Mouse (Mus musculus) right cerebral cortex, adult 2 months (tissue): ENCODE measurements around the gene Tkt.
"Not testable (repeated sequence)": the region's sequence is repeated elsewhere in the genome, so short reads cannot be mapped to it uniquely, and the experiment has no call there.

Experiments used
- DNase-seq, 2 experiments: peaks; one replicate each; pipeline ENCODE4 v3.0.0; 2021 to 2022; ENCODE audit warnings: low spot score in 2 of 2

Gene Tkt

DNA sequence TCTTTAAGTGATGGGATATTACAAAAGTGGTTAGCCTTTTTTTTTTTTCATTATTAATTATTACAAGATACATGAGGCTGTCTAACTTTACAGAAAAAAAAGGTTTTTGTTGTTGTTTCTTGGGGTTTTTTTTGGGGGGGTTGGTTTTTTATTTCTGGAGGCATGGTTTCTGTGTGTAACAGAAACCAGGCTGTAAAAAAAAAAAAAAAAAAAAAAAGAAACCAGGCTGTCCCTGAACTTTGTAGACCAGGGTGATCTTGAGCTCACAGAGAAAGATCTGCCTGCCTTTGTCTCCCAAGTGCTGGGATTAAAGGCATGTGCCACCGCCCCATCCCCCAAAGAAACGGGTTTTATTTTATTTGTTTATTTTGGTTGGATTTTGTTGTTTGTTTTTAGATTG, 3.8 kb downstream of the Tkt start:
- no peak for DNase-seq

DNA sequence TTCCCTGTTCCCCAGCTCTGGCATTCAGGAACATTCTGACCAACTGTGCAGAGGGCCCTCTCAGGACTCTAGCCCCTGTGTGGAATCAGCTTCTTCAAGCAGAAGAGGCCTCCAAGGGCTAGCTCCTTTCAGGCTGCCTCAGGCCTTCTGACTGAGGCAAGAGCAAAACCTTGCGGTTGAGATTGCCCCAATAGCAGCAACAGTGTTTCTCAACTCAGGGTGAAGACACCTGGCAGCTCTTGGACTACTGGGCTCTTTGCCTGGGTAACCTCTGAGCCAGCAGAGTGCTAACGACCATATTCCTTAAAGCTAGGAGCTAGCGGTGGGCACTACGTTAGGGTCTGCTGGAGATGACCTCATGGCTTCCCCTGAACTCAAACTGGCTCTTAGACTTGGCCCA, 5.0 kb downstream of the Tkt start:
- DNase-seq = no peak

DNA sequence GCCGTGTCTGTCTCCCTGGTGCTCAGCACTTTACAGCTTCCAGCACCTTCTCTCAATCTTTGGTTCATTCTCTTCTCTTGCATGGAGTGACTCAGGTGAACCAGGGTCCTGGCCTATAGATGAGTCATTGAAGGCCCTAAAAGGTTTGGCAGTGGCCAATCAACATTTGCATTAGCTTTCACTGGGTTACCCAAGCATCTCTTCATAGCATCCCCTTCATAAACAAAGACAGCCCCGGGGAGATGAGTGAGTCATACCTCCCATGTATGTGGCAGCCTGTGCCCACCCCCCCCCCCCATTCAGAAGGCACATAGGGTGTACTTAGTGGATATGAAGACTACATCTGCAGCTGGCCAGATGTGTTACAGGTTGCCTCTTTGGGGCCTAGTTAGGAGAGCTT, 8.5 kb downstream of the Tkt start:
- no peak for DNase-seq

DNA sequence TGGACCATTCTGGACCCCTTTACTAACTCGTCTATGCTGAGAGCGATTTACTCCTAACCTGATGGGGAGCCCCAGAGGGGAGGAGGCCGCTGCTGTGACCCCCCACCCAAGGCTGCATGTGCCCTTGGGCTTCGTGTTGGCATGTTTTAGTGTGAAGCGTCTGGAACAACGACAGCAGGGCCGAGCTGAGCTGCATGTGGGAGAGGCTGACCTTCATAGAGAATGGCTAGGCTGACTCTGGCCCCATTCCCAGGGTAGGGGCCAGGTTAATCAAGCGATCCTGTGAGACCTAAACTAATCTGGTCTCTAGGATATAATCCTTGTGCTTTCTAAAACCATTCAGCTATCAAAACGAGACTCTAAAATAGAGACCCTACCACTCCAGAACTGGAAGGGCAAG, 9.6 kb downstream of the Tkt start:
- no peak for DNase-seq

DNA sequence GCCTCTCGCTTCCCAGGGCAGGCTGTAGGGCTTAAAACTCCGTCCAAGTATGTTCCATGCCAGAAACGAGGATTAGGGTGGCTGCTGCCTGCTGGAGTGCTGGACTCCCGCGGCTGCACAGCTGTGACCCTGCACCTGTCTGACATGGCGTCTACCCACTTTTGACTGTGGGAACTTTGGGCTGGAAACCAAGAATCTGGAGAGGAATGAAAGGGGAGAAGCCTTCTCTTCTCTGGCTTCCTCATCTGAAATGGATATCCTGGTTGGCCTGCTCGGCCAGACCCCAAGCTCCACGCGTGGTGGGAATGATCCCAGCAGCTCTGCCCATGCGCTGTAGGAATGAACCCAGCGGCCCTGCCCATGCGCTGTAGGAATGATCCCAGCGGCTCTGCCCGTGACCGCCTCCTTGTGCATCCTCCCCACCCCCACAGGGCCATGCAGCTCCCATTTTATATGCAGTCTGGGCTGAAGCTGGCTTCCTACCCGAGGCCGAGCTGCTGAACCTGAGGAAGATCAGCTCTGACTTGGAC, 11.2 kb downstream of the Tkt start:
- no peak for DNase-seq

GRCm38 (mm10) chr14:30560803-30561389, 12.7 kb downstream of the Tkt start:
- no peak for DNase-seq

GRCm38 (mm10) chr14:30561470-30562187, 13.5 kb downstream of the Tkt start:
- no peak for DNase-seq

DNA sequence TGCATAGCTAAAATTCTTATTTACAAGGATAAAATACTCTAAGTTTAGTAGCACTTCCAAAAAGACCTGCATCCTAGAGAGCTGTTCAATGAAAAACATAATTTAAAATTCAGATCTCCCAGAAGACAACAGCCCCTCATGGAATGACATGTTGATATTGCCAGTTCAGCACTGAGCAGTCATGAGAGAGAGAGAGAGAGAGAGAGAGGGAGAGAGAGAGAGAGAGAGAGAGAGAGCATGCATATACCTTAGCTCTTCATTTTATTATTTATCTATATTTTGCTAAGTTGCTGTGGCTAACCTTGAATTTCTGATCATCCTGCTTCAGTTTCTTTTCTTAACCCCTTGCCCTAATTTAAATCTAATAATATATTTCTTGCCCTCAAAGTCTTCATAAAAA, 14.2 kb downstream of the Tkt start:
- no peak for DNase-seq

GRCm38 (mm10) chr14:30564451-30564850, 16.3 kb downstream of the Tkt start:
- DNase-seq = peak; percentile 46 to 50

GRCm38 (mm10) chr14:30566317-30566716, 18.2 kb downstream of the Tkt start:
- no peak for DNase-seq

DNA sequence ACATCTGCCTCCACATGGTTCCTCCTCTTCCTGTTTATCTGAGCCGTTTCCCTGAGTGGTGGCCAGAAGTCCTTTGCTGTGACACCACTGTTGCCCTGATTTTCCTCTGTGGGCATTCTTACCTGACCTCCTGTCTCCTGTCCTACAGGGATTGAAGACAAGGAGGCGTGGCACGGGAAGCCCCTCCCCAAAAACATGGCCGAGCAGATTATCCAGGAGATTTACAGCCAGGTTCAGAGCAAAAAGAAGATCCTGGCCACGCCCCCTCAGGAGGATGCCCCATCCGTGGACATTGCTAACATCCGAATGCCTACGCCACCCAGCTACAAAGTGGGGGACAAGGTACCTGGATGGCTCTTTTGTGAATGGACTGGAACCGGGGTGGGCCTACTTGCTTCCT, 19.9 kb downstream of the Tkt start:
- DNase-seq = no peak

GRCm38 (mm10) chr14:30570303-30570702, 22.1 kb downstream of the Tkt start:
- DNase-seq = no peak

- no peak for DNase-seq
Measured at GRCm38 (mm10) chr14:30572253-30572652, 24.1 kb downstream of the Tkt start.

- no peak for DNase-seq
Measured at GRCm38 (mm10) chr14:30573235-30573634, 25.1 kb downstream of the Tkt start.

GRCm38 (mm10) chr14:30573983-30574584, 25.9 kb downstream of the Tkt start:
- DNase-seq = peak; percentile 87 to 91

DNA sequence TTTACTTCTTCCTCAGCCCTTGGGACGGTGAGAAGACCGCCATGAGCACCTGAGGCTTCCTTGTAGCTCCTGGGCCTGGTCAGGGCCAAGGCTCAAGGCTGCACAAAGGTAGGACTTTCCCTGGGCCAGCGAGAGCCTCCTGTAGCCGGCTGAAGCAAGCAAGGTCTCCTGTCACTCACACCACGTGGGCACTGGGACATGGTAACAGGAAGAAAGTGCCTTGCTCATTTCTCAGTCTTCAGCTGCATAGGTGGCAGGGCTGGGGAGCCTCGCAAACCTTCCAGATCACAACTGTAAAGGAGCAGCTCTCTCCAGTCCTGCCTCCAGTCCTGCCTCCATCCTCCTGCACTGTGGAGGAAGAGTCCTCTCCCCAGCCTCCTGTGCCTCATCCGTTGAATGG, 27.6 kb downstream of the Tkt start:
- no peak for DNase-seq

- DNase-seq = no peak
Measured at GRCm38 (mm10) chr14:30576260-30576659, 28.1 kb downstream of the Tkt start.

DNA sequence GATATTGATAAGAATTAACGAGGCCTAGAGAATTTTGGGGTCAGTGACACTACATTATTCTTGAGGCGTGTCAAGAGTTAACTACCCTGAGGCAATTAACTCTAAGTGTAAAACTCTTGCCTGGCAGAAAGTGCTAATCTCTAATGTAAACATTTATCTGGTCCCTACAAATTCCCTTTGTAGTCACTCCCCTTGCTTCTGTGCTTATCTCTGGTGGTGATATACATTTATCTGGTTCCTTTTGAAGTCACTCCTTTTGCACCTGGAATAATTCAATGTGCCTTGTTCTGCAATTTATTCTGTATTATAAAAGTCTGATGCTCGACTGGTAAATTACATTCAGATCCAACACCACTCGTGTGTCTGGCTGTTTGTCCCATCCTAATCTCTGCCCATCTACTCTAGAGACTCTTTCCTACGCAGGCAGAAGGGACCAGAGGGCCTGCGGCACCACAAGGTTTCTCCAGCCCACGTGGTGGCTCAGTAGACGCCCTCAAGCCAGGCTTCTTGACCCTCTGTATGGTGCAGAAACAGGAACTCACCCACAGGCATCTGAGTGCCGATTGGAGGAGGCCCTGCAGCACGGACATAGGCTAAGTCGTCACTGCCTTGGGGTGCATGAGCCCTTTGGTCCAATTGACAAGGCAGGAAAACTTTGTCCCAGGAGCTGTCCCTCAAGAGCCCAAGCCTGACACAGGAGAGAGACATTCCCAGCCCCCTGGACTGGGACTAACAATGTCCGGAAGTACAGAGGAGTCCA, 29.3 kb downstream of the Tkt start:
- DNase-seq = not testable (repeated sequence)

DNA sequence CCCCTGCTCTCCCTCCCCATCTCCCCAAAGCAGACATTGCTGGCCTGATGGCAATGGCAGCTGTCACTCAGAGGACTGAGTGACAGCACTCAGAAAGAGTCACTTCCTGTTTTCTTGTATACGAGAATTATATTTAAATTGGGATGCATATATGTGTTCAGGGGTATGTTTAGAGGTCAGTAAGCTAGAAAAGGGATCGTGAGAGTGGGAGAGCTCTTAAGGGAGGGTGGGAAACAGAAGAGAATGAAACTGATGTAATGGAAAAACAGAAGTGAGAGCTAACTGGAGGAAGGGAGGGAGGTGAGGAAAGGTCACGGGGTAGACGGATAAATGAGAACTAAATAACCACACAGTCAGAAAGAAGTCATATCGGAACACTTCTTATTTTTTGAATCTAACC, 31.0 kb downstream of the Tkt start:
- no peak for DNase-seq

DNA sequence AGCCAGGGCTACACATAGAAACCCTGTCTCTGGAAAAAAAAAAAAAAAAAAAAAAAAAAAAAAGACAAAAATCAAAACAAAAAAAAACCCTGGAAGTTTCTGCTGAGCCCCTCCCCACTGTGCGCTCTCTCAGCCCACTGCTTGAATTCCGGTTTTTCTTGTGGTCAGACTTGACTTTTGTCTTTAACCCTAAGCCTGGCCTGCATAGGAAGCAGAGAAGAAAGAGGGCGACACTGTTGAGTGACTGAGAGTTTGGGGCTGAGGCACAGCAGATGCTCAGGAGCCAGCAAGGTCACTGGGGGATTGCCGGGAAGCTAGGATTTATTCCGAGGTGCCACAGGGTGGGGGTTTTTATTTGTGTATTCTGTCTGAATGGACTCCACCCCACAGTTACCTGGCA, 31.7 kb downstream of the Tkt start:
- DNase-seq = no peak

- DNase-seq = no peak
Measured at GRCm38 (mm10) chr14:30581238-30581637, 33.1 kb downstream of the Tkt start.

DNA sequence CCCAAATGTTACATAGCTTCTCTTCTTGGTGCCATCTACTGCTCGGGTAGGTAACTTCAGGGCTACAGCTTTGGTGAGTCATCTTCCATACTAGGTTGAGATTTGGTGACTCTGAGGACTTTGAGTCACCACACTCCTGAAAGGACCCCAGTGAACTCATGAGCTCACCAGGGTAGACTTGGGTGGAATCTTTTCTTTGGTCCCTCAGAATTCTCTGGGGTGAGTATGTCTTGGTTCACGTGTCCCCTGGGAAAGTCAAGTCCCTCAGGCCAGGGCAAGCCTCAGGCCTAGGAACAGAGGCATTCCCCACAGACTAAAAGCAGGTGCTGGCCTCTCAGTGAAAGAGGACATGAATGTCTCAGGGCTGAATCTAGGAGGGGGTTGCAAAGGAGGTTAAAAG, 35.9 kb downstream of the Tkt start:
- no peak for DNase-seq
